Mouse (Mus musculus) MEL (cell line): ENCODE results near the gene Bdnf. TPM values are rescaled to one million over a fixed set of nuclear protein-coding genes. Genes with fewer than 3 reads are reported as not detected.

Source experiments
- polyA plus RNA-seq, 2 experiments: library from polyadenylated mRNA; stranded (reverse) in 1 of 2; unstranded in 1 of 2; fragments of >175 nt in 1 of 2; fragments of >200 nt in 1 of 2; gene quantifications; 2 replicates each; pipeline versions ENCODE4 v1.2.1 to v1.2.4; 2012; ENCODE audit warnings: low replicate concordance in 2 of 2, low read depth in 1 of 2; ENCODE audit not compliant: insufficient read length in 2 of 2, insufficient read depth in 1 of 2, missing spikeins in 1 of 2
- total RNA-seq: library from RNA; depleted of rRNA; stranded (reverse); fragments of 300-350 nt; gene quantifications from 2 replicates; pipeline ENCODE4 v1.2.3, GENCODE M21; 2012; rRNA removed

The Bdnf gene
- total and polyA plus RNA-seq, 3 experiments, result not detected

Other genes starting within 250 kb of the Bdnf start
- gene Lin7c, start 216.2 kb downstream of the Bdnf start, total RNA-seq, result 35.2 and 45.0 TPM in 2 replicates
- gene Lin7c, start 216.2 kb downstream of the Bdnf start, polyA plus RNA-seq, result 10 to 100 TPM in 1 of 2 experiments, not detected in 1; 46.8 TPM
- gene Lgr4, start 242.9 kb downstream of the Bdnf start, total RNA-seq, result 4.3 TPM in 2 replicates
- 1 to 10 TPM in 1 of 2 experiments, not detected in 1; 4.5 TPM for gene Lgr4, start 242.9 kb downstream of the Bdnf start, polyA plus RNA-seq